8 mouse cellular contexts compared by ENCODE assay signal in the genomic region with DNA sequence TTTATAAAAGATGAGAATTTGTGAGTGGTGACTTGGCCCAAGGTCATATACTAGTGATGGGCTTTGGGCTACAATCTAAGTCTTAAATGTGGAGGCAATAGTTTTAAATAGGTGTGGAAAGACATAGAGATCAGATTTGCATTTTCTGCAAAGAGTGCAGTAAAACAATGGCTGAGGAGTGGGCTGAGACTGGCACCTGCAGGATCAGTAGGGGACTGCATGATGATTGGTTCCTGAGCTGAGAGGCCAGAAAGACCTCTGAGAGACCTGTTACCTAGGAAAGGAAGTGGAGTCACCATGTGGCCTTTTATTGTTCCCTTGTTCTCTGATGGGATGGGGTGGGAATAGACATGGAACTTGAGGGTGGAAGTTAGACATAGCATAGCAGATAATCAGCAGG. TPM values are rescaled to one million over a fixed set of nuclear protein-coding genes. Genes with fewer than 3 reads are reported as not detected.
A peak's percentile ranks its signal among the peaks of the same experiment; 100 is the strongest.
DNase-seq lines count a peak whose midpoint lies in the region; ATAC-seq and TF ChIP-seq lines count a peak whose summit lies in the region.

No protein-coding gene starts in this region.

- 0 out of 2 replicates have a peak, but pooled peaks cover 8% of the 10 kb centered on the region for H3K27me3 ChIP-seq in intestine, postnatal 0 days (replicated peaks; ENCODE audit: control insufficient read depth, insufficient read depth, low read length)
- H3K27me3 ChIP-seq in intestine, embryonic 15.5 days (replicated peaks): no peaks in the 10 kb centered on the region
- H3K27me3 ChIP-seq in thymus, adult 2 months (ENCODE audit: control insufficient read depth, insufficient read depth, low read length): no peaks in the 10 kb centered on the region

- no peaks in the 10 kb centered on the region for H3K4me1 ChIP-seq in intestine, postnatal 0 days (replicated peaks; ENCODE audit: control insufficient read depth, insufficient read depth, low read length)
- H3K4me1 ChIP-seq in intestine, embryonic 15.5 days (replicated peaks): no peaks in the 10 kb centered on the region
- H3K4me1 ChIP-seq in thymus, adult 2 months (replicated peaks; ENCODE audit: control insufficient read depth, insufficient read depth, low read length): peaks cover 5% of the 10 kb centered on the region; the same call in 1 of the 2 replicates

- no peak overlapping the region for H3K9ac ChIP-seq in intestine, postnatal 0 days (ENCODE audit: low read depth, low read length)
- H3K9ac ChIP-seq in intestine, embryonic 15.5 days: no peak overlapping the region

- DNase-seq in testis, postnatal 10 days (ENCODE audit: low spot score): peak; percentile 39
- DNase-seq in testis, postnatal 14 days (ENCODE audit: low spot score): no peak
- DNase-seq in embryo, embryonic 11 days: peak; percentile 22
- peak; percentile 57 for DNase-seq in thymus, adult 2 months
- no peak for DNase-seq in gastrocnemius, postnatal 36 days

- TF ChIP-seq POLR2A in thymus, adult 2 months (IDR thresholded peaks at IDR 0.05; ENCODE audit: control insufficient read depth, extremely low read depth, insufficient read depth, low read length, poor library complexity): no peak

- peak; percentile 68 for TF ChIP-seq CTCF in intestine, postnatal 0 days (IDR thresholded peaks at IDR 0.05; ENCODE audit: low read depth)
- TF ChIP-seq CTCF in thymus, adult 2 months (IDR thresholded peaks at IDR 0.05; ENCODE audit: borderline replicate concordance, control insufficient read depth, extremely low read depth, insufficient read depth, low read length, poor library complexity): no peak

- H3K4me2 ChIP-seq in intestine, postnatal 0 days (replicated peaks; ENCODE audit: low read depth): no peak overlapping the region
- H3K4me2 ChIP-seq in intestine, embryonic 15.5 days (replicated peaks): no peak overlapping the region

- no peaks in the 10 kb centered on the region for H3K9me3 ChIP-seq in intestine, postnatal 0 days (ENCODE audit: control insufficient read depth)
- H3K9me3 ChIP-seq in intestine, embryonic 15.5 days: no peaks in the 10 kb centered on the region

- intact Hi-C loops in gastrocnemius, postnatal 36 days (cut with DNase I): no loop called here

- ATAC-seq in intestine, postnatal 0 days: no peak
- ATAC-seq in intestine, embryonic 15.5 days: no peak
- no peak for ATAC-seq in inflammation-experienced regulatory T-cells, adult 6 months

- H3K27ac ChIP-seq in intestine, postnatal 0 days (ENCODE audit: low read depth, low read length): no peak overlapping the region
- H3K27ac ChIP-seq in intestine, embryonic 15.5 days: no peak overlapping the region
- no peak overlapping the region for H3K27ac ChIP-seq in thymus, adult 2 months (ENCODE audit: control insufficient read depth, insufficient read depth, low read length)

- no peak overlapping the region for H3K4me3 ChIP-seq in intestine, postnatal 0 days (ENCODE audit: low read depth, low read length)
- H3K4me3 ChIP-seq in intestine, embryonic 15.5 days (replicated peaks): no peak overlapping the region
- no peak overlapping the region for H3K4me3 ChIP-seq in thymus, adult 2 months (ENCODE audit: control insufficient read depth, insufficient read depth, low read length)

- H3K36me3 ChIP-seq in intestine, postnatal 0 days (ENCODE audit: control insufficient read depth, insufficient read depth): no peaks in the 10 kb centered on the region
- no peaks in the 10 kb centered on the region for H3K36me3 ChIP-seq in intestine, embryonic 15.5 days
- H3K36me3 ChIP-seq in thymus, adult 2 months (ENCODE audit: control insufficient read depth, insufficient read depth, low read length): peaks cover 10% of the 10 kb centered on the region

RNA-seq across cellular contexts. Expression of gene Ap1s2, which starts 4.0 kb away (rescaled TPM):
- 10.0 and 10.4 TPM in 2 replicates for polyA plus RNA-seq in intestine, postnatal 0 days (2015; fragmentation: Nextera tagmentation; extraction: Ambion mirVana)
- polyA plus RNA-seq in intestine, embryonic 15.5 days (2015; fragmentation: Nextera tagmentation; extraction: Ambion mirVana): 19.4 and 24.2 TPM in 2 replicates
- 3.2 and 3.5 TPM in 2 replicates for polyA plus RNA-seq in thymus, adult 2 months (2012; rRNA removed)
- polyA plus RNA-seq in inflammation-experienced regulatory T-cells, adult 6 months (2017; shearing (Covaris generic)): 10 to 100 TPM; 19.5 to 54.7 (median 22.6) TPM
- total RNA-seq in gastrocnemius, postnatal 36 days (2021): 10 to 100 TPM; 25.8 to 29.7 TPM

RNA-seq across cellular contexts. Expression of gene Zrsr2, which starts 45.7 kb away (rescaled TPM):
- polyA plus RNA-seq in intestine, postnatal 0 days (2015; fragmentation: Nextera tagmentation; extraction: Ambion mirVana): 41.9 and 53.5 TPM in 2 replicates
- polyA plus RNA-seq in intestine, embryonic 15.5 days (2015; fragmentation: Nextera tagmentation; extraction: Ambion mirVana): 48.4 and 56.2 TPM in 2 replicates
- polyA plus RNA-seq in thymus, adult 2 months (2012; rRNA removed): 16.9 and 18.3 TPM in 2 replicates
- 10 to 100 TPM; 39.9 to 51.4 (median 47.4) TPM for polyA plus RNA-seq in inflammation-experienced regulatory T-cells, adult 6 months (2017; shearing (Covaris generic))
- total RNA-seq in gastrocnemius, postnatal 36 days (2021): 10 to 100 TPM; 12.9 to 15.1 TPM

Comparison
In these comparisons a context has a peak if more than half of its experiments do, and no peak if none do; other contexts are left out.
1. DNase-seq: peak in testis, postnatal 10 days (single experiment), embryo, embryonic 11 days (single experiment) and thymus, adult 2 months (single experiment); none in testis, postnatal 14 days (single experiment) and gastrocnemius, postnatal 36 days (0 of 2).